Mouse (Mus musculus) liver, postnatal 0 days (tissue): ENCODE data around the gene Coq8b.

ENCODE experiments used
- CTCF ChIP-seq: sonication (generic); IDR thresholded peaks from 2 replicates; pipeline ENCODE4 v1.5.1; 2016; ENCODE audit warnings: antibody characterized with exemption, low read depth
- EP300 ChIP-seq: IDR thresholded peaks from 2 replicates; pipeline ENCODE4 v1.6.1; 2016; ENCODE audit warnings: antibody characterized with exemption, low read depth, mild to moderate bottlenecking

DNA sequence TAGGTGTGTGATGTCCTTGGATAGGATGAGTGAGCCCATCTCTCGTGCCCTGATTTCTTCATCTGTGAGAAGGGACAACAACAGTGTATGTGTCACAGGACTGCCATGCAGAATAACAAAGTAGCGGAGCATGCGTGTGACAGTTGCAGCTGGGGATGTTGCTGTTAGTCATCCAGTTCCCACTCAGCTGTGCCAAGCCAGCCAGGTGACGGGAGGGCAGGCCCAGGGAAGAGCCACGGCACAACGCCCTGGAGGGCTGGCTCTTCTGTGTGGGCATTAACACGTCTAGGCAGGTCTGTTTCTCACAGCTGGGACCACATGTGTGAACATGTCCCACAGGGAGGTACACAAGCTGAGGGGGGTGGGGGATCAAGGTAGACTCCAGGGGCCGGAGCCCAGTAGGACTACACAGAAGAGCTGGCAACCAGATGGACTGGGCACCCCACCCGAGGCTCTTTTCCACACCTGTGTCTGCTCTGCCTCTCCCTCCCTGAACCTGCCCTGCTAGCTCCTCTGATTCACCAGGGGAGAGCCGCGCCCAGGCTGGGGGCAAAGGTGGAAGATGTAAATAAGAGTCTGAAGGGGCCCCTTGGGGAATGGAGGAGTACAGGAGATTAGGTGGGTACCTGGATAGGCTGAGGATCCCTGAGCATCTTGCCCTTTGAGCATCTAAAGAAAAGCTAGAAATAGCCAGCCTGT lies 7.8 kb upstream of the Coq8b start:
- no peak for TF ChIP-seq CTCF
- TF ChIP-seq EP300, result no peak
